Mouse (Mus musculus): ENCODE measurements around the gene Pola1.

DNA sequence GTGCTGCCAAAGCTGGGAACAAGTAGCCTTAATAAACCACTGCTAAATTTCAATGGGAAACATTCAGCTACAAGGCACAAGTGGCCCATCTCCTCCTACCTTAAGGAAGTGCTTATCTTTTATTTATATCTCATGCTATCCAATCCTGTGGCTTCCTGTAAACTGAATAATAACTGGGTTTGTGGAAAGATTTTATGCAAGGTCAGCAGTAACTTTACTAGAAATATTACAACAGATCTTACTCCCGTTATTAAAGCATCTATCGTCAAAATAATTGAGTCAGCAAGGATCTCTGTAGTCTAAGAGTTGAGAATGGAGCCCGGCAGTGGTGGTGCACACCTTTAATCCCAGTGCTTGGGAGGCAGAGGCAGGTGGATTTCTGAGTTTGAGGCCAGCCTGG, 11.6 kb upstream of the Pola1 start:
- TF ChIP-seq GATA1 (IDR thresholded peaks at IDR 0.05; ENCODE audit: borderline replicate concordance, low read length) (no peak), FLI1 (IDR thresholded peaks at IDR 0.05; ENCODE audit: low read length) (no peak)

Measured in megakaryocyte, embryonic 14.5 days (primary cell).